Mouse (Mus musculus) myocyte (in vitro differentiated cells): ENCODE measurements around the gene Myadm.

Experiments used
- CEBPB ChIP-seq: IDR thresholded peaks from 2 replicates; pipeline ENCODE4 v1.6.1; 2011; ENCODE audit warnings: mild to moderate bottlenecking, moderate library complexity; ENCODE audit not compliant: poor library complexity, insufficient read depth, severe bottlenecking
- E2F4 ChIP-seq: IDR thresholded peaks from one replicate; pipeline ENCODE4 v1.6.1; 2011; ENCODE audit warnings: mild to moderate bottlenecking, control low read depth, moderate library complexity; ENCODE audit not compliant: insufficient read depth
- MAX ChIP-seq: IDR thresholded peaks from one replicate; pipeline ENCODE4 v1.6.1; 2011; ENCODE audit warnings: low read depth, mild to moderate bottlenecking, control low read depth
- MYOD1 ChIP-seq, 3 experiments: IDR thresholded peaks; one replicate each; pipeline ENCODE4 v1.6.1; 2011; ENCODE audit warnings: control low read depth in 2 of 3, low read depth in 2 of 3, mild to moderate bottlenecking in 2 of 3, moderate library complexity in 1 of 3; ENCODE audit not compliant: insufficient read length in 2 of 3, control insufficient read depth in 1 of 3
- MYOG ChIP-seq, 3 experiments: IDR thresholded peaks; one replicate each; pipeline ENCODE4 v1.6.1; 2011; ENCODE audit warnings: control low read depth in 2 of 3, low read depth in 2 of 3, mild to moderate bottlenecking in 2 of 3; ENCODE audit not compliant: insufficient read length in 2 of 3, control insufficient read depth in 1 of 3, insufficient read depth in 1 of 3
- POLR2A ChIP-seq: IDR thresholded peaks from one replicate; pipeline ENCODE4 v1.6.1; 2011; ENCODE audit warnings: low read depth, mild to moderate bottlenecking, control low read depth, moderate library complexity; ENCODE audit not compliant: insufficient read length
- POLR2AphosphoS2 ChIP-seq: IDR thresholded peaks from one replicate; pipeline ENCODE4 v1.6.1; 2011; ENCODE audit warnings: low read depth, control low read depth; ENCODE audit not compliant: insufficient read length
- SRF ChIP-seq: IDR thresholded peaks from one replicate; pipeline ENCODE4 v1.6.1; 2011; ENCODE audit warnings: low read depth; ENCODE audit not compliant: control insufficient read depth, insufficient read length
- TCF12 ChIP-seq: IDR thresholded peaks from one replicate; pipeline ENCODE4 v1.6.1; 2011; ENCODE audit warnings: mild to moderate bottlenecking, control low read depth; ENCODE audit not compliant: poor library complexity, insufficient read depth, severe bottlenecking
- TCF3 ChIP-seq: IDR thresholded peaks from one replicate; pipeline ENCODE4 v1.6.1; 2011; ENCODE audit warnings: low read depth, control low read depth; ENCODE audit not compliant: insufficient read length
- USF1 ChIP-seq: IDR thresholded peaks from one replicate; pipeline ENCODE4 v1.6.1; 2011; ENCODE audit warnings: low read depth, mild to moderate bottlenecking, control low read depth, moderate library complexity

DNA sequence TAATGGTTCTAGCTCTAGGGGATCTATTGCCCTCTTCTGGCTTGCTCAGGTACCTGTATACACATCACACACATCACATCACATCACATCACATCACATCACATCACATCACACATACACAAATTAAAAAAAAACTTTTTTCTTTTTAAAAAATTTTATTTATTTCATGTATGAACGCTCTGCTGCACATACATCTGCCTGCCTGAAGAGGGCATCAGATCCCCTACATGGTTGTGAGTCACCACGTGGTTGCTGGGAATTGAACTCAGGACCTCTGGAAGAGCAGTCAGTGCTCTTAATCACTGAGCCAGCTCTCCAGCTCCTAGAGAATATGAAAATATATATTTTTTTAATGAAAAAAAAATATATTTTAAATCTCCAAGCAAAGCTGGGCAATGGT lies 49.7 kb upstream of the Myadm start:
- TF ChIP-seq CEBPB, result no peak
- TF ChIP-seq POLR2A, result no peak
- TF ChIP-seq MAX, result no peak
- TF ChIP-seq SRF, result no peak
- TF ChIP-seq USF1, result no peak
- TF ChIP-seq MYOD1 (IDR thresholded peaks at IDR 0.05; ENCODE audit: control insufficient read depth in 1 of 3, insufficient read length in 2 of 3, low read depth in 2 of 3), result no peak
- no peak for TF ChIP-seq TCF3
- TF ChIP-seq MYOG (IDR thresholded peaks at IDR 0.05; ENCODE audit: control insufficient read depth in 1 of 3, insufficient read depth in 1 of 3, insufficient read length in 2 of 3, low read depth in 2 of 3), result no peak
- TF ChIP-seq E2F4, result no peak
- no peak for TF ChIP-seq POLR2AphosphoS2
- TF ChIP-seq TCF12, result no peak
